Mouse (Mus musculus): ENCODE results near the gene Stpg3.
"Not testable (repeated sequence)": the region's sequence is repeated elsewhere in the genome, so short reads cannot be mapped to it uniquely, and the experiment has no call there.

Gene Stpg3

DNA sequence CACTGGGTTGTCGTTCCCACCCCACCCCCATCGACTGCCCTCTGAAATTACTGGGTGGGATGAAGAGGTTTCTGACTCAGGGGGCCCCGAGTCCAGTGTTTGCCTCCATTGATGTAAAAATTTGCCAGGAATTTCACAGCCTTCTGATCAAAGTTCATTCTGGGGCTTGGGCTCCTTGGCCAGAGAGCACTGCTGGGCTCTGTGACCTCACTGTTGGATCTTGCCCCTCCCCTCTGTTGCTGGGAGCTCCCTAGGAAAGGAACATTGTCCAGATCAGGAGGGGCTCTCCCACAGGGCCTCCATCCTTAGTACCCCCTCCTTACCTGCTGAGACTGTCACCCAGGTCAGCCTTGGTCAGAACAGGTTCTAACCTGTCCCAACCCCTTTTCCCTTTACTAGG is at the start of gene Stpg3:
Stpg3 (minus strand) TSS at position 194 of the 400 bp plus-strand sequence.
- no peak for DNase-seq (ENCODE audit: low read depth, low spot score)

DNA sequence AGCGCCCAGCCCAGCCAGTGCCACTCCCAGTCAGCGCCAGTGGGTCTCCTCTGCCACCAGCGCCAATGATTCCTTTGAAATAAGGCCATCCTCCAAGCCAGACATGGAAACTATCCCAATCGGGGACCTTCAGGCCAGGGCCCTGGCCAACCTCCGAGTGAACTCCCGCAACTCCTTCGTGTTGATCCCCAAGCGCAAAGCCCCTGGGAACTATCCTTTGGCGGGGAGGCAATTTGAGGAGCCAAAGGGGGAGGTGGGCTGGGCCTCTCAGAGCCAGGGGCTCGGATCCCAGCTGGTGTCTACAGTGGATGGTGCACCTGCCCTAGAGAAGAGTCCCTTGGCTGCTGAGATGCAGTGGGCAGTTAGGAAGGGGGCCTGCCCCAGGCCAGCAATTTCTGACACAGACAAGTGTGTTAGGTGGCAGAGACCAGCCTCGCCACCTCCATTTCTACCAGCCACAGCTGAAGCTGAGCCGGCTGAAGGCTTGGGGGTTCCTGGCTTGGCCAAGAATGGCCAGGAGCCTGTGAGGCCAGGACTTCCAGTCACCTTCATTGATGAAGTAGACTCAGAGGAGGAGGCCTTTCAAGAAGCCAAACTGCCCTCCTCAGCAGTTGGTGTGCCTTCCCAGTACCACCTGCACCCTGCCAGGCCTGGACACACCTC is 49.3 kb upstream of the Stpg3 start:
- DNase-seq (ENCODE audit: low read depth, low spot score): no peak

DNA sequence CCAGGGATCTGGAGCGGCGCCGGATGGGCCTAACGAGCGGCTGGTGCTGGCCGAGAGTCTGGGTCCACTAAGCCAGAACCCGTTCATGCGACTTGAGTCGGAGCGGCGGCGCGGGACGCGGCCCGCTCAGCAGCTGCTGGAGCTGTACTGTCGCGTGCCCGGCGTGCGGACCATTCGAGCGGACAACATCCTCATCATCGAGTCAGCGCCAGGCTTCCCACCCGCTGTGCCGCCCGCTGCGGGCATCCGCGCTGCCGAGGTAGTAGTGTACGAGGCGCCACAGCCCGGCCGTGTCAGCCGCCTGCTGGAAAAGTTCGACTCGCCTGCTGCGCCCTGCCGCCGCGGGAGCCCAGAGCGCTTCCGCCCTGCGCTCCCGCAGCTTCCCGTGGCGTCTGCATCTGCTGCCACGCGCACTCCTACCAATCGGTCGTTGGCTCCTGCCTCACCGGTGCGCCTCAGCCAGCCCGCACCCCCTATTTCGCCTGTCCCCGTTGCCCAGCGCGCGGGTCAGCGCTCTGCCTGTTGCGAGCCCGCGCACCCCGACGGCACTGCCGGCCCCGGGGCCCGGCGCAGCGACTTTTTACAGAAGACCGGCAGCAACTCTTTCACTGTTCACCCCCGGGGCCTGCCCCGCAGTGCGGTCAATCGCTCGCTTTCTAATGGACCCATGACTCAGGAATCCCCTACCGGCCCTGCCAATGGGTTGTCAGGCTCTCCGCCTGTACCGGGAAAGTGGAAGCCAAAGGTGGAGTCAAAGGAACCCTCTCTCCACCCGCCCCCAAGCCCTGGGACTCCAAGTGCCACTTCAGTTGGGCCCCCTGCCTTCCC is 48.6 kb upstream of the Stpg3 start:
- peak; percentile 53 for DNase-seq (ENCODE audit: low read depth, low spot score)

DNA sequence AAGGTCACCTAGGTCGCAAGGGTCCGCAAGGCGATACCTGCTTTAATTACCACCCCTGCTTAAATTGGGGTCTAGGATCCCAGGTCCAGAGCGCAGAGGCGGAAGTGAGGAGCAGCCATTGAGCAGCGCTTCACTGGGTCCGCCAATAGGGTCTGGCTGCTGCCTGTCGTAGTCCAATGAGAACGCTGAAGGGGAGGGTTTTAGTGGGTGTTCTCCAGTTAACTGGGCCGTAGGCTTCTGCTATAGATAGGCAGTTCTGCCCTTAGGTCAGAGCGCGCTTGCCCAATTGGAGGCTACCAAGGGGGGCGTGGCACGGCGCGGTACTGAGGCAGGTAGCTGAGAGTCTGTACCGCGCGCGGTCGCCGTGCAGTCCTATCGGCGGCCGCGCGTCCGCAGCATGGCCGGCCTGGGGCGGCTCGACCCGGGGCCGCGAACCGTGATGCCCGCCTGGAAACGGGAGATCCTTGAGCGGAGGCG is 47.9 kb upstream of the Stpg3 start, which contains the start of gene Tprn:
Tprn (plus strand) TSS at position 328 of the 477 bp plus-strand sequence.
- DNase-seq (ENCODE audit: low read depth, low spot score): peak; percentile 98

DNA sequence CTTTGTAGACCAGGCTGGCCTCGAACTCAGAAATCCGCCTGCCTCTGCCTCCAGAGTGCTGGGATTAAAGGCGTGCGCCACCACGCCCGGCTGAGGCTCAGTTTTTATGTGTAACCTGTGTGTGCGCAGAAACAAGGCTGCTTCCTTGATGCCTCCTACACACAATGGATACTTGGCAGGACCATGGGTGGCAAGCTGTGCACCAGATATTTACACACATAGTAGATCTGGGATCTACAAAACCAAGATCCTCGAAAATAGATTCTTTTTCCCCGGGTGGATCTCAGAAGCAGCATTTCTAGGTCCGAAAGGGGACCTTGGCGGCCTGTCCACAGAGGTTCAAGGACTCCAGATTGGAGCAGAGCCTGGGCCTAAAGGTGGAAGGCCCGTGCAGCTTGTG is 47.4 kb upstream of the Stpg3 start:
- no peak for DNase-seq (ENCODE audit: low read depth, low spot score)

DNA sequence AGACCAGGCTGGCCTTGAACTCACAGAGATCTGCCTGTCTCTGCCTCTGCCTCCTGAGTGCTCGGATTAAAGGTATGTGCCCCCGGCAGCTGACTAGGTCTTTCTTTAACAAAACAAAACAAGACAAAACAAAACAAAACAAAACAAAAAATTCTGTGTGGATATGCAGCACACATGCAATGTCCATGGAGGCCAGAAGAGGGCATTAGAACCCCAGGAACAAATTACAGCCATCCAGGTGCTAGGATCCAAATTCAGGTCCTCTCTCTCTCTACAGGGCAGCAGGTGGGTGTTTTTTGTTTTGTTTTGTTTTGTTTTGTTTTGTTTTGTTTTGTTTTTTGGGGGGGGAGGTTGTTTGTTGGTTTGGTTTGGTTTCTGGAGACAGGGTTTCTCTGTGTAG is 44.5 kb upstream of the Stpg3 start:
- no peak for DNase-seq (ENCODE audit: low read depth, low spot score)

DNA sequence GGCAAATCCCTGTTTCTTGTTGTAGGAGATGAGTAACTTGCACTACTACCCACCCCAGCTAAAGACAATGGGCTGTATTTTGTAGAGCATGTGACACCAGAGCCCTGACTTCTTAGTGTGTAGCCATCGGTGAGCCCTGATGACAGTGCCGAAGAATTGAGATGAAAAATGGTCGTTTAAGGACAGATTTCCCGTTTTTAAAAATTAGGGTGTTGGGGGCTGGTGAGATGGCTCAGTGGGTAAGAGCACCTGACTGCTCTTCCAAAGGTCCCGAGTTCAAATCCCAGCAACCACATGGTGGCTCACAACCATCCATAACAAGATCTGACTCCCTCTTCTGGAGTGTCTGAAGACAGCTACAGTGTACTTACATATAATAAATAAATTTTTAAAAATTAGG is 42.8 kb upstream of the Stpg3 start:
- DNase-seq (ENCODE audit: low read depth, low spot score): not testable (repeated sequence)

DNA sequence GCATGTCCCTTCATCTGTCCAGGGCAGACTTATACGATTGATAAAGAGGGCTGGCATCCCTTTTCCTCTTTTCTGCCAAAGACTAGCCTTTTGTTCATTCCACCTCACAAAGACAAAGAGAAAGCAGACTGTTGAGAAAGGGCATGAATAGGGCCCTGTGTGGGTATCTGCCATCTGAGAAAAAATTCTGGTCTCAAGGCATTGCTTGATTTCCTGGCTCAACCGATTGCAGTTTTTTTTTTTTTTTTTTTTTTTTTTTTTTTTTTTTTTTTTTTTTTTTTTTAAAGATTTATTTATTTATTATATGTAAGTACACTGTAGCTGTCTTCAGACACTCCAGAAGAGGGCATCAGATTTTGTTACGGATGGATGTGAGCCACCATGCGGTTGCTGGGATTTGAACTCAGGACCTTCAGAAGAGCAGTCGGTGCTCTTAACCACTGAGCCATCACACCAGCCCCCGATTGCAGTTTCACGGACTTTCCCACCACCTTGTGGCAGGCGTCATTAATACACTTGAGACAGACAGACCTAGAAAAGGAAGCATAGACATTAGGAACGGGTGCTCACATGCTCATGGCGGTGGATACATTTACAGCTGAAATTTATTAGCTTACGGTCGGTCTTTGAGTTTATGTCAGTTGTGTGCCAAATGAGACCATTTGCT is 42.1 kb upstream of the Stpg3 start:
- DNase-seq (ENCODE audit: low read depth, low spot score): peak; percentile 75

DNA sequence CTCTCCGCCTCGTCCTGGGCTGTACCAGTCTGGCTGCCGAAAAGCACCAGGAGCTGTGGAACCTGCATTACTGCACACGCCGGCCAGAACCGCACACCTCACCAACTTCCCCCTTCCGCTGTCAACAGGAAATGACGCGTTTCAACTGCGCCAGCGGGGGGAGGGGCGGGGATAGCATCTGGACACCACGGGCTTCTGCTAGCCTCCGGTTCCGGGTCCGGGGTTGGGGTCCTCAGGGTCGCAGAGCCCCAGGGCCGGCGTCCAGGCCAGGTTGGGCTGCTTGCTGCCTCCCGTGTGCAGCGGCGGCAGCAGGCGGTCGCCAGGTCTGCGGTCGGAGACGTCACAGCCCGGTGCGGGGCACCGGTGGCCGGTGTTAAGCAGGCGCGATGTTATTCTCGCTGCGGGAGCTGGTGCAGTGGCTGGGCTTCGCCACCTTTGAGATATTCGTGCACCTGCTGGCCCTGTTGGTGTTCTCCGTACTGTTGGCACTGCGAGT is 40.9 kb upstream of the Stpg3 start, which contains the start of gene Tmem203:
Tmem203 (plus strand) TSS at position 156 of the 496 bp plus-strand sequence.
- DNase-seq (ENCODE audit: low read depth, low spot score): peak; percentile 90

DNA sequence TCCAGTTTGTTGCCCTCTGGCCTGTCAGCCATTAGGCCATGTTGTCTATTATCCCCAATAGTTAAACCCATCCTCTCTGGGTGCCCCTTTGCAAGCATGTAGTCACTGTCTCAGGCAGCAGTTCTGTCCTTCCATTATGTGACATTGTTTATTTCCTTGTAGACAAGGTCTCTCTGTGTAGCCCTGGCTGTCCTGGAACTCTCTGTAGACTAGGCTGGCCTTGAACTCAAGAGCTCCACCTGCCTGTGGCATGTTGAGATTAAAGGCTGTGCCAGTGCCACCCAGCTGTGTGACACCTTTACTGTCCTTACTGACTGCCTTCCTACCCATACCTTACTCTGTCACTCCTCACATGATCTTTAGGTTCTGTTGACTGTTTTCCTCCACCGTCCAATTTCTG is 37.9 kb upstream of the Stpg3 start:
- DNase-seq (ENCODE audit: low read depth, low spot score): peak; percentile 40

DNA sequence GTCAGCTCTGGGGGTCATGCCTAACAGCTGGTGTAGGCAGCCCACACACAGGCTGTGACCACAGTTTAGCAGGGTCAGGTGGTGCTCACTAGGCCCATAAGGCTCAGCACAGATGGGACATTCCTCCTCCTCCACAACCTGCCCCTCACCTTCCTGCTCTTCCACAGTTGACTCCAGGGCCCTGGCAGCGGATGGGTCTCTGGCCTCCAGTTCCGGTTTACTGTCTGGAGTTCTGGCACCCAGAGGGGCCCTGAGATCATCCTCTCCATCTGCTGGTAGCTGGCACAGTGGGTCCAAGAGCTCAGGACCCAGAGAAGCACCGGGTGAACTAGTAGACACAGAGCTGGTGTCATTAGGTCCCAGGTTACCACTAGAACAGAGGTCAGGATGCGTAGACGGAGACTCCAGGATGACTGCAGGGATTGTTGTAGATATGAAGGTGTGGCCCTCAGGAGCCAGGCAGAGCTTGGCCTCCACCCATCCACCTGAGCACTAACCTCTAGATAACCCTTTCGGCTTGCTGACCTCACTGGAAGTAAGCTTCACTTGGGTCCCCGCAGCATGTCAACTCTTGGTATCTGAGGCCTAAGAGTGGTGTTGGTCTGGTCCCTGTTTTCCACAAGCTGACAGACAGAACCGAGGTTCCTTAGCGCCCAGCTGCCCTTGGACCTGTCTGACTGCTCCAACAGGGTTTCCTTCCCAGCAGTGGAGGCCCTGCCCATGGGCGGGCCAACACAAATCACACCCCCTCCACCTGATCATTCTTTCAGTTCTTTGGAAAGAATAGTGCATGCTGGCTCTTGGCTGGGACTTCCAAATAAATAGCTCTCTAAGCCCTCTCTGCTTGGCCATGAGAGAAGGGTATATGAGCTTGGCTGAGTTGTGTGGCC is 32.0 kb upstream of the Stpg3 start, which contains the start of gene AL732309.1:
AL732309.1 (minus strand) TSS at position 681 of the 890 bp plus-strand sequence.
- DNase-seq (ENCODE audit: low read depth, low spot score): no peak

DNA sequence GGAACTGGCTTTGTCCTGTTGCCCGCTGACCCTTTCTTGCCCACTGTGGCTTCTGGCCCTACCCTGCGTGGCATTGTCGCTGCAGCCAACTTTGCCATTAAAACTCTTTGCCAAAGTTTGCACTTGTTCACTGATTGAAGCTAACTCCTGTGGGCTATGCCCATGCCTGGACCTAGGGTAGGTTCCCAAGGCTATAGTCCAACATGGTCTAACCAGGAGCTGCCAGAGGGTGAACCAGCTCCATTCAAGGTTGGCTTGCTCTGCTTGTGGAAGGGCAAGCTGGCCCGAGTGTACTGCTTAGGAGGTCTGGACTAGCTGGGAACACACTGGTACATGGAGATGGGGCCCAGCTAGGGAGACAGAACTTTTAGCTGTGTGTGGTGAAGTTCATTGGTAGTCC is 29.7 kb upstream of the Stpg3 start:
- DNase-seq (ENCODE audit: low read depth, low spot score): no peak

DNA sequence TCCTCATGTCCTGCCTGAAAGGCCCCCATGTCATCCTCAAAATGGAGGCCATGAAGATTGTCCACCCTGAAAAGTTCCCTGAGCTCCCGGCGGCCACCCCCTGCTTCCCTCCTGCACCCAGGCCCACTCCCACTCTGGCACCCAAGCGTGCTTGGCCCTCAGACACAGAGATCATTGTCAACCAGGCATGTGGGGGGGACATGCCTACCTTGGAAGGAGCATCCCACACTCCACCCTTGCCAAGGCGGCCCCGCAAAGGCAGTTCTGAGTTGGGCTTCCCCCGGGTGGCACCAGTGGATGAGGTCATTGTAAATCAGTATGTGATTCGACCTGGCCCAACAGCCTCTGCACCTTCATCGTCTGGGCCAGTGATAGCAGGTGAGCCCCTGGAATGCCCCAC is 28.9 kb upstream of the Stpg3 start:
- no peak for DNase-seq (ENCODE audit: low read depth, low spot score)

DNA sequence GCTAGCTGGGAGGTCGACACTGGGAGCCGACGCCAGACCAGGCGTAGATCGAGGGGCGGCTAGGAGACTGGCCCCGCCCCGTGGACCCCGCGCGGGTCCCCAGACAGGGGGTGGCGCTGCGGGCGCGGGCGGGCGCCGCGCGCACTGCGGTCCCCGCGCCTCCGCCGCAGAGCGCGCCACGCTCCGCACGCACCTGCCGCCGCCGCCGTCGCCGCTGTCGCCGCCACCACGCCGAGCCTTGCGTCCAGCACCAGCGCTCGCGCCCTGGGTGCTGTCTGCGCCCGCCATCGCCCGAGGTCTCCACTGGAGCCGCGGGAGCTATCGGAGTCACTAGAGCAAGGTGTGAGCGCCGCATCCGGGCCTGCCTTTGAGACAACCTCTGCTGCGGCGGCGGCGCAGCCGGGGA is 27.7 kb upstream of the Stpg3 start, which contains the start of the genes Rnf208 and Cysrt1:
Rnf208 (plus strand) TSS at position 155 of the 406 bp plus-strand sequence.
Cysrt1 (minus strand) TSS at position 352 of the 406 bp plus-strand sequence.
- no peak for DNase-seq (ENCODE audit: low read depth, low spot score)

DNA sequence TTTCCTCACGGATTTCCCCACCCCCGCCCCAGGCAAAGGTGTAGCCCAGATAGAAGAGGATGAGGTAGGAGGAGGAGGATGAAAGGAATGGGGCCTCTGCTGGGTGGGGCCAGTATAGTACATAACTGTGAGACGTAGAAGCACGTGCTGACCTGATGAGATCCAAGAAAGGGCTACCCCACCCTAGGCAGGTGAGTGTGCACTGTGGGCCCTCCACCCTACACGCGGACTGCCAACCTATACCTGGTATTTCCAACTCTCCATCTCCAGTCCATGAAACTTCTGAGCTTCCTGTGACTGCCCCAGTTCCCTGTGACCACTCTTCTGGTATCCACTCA is 27.0 kb upstream of the Stpg3 start:
- no peak for DNase-seq (ENCODE audit: low read depth, low spot score)

DNA sequence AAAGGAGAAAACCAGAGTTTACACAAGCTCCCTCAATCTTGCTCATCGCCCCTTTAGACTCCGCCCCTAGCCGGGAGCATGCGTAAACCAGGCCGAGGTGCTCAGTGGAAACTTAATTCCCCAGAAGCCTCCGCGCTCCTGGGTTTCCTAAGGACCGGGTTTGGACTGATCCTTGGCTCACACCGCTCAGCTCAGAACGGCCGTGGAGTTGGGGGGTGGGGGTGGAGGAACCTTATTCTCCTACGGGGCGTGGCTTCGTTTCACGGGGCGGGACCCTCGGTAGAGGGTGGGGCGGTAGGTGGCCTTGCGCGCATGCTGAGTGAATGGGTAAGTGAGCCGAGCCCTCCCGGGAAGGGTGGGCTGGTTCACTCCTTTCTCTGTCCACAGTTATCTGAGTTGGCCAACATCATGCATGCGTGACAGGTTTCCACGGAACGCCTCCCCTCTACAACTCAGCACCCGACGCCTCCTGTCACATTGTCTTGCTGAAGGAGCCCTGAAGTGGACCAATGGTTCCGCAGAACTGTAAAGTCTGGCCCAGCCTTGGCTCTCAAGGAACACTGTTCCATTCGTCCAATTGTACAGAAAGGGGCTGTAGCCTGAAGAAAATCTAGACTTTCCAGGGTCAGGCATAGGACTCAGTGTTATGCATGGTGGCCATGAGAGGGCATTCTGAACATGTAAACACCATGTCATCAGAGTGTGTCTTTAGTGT is 26.4 kb upstream of the Stpg3 start:
- no peak for DNase-seq (ENCODE audit: low read depth, low spot score)

DNA sequence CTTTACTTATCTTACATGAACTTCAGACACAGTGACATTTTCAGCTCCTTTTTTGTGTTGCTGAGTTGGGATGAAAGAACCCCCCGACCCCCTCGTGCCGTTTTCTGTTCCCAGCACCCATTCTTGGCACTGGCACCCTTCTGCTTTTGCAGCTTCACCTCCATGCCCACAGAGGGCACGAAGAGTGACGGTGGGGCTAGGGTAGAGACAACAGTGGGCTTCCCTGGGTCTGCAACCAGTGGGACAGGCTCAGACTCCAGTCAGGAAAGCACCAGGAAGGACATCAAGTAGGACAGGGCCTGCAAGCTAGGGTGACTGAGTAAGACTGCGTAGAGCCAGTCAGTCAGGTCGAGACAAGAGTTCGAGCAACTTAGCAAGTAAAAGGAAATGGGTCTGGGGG is 25.9 kb upstream of the Stpg3 start:
- DNase-seq (ENCODE audit: low read depth, low spot score): no peak

DNA sequence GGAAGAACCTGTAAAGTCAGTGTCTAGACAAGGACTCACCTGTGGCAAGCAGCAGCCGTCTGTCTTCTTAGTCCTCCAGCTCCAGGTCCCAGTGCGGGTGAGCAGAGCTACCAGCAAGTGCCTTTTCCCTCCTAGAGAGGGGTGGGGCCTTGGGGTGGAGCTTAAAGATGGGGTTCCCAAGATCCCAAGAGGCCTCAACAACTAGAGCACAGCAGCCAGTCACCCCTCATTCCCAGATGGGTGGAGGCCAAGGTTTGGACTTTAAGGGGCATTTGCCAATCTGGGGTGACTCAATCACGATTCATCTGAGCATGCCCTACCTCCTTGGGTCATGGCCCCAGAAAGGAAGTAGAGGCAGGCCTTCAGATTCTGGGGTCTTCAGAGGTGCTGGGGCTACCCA is 25.3 kb upstream of the Stpg3 start:
- DNase-seq (ENCODE audit: low read depth, low spot score): no peak

DNA sequence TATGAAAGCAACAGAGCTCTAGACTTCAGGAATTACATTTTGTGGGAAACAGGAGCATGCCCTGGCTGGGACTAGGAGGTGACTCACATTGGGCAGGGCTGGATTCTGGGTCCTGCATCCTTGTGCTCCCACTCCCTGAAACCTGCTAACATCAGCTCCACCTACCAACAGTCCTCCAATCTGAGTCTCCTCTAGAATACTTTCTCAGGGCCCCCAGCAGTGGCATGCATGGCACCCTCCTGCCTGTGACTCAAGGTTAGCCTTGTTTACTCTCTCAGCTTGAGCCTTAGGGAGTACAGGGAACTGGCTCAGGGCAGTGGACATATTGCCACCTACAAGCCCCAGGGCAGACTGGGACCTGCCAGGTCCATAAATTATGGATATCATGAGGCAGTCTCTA is 23.7 kb upstream of the Stpg3 start:
- DNase-seq (ENCODE audit: low read depth, low spot score): peak; percentile 38

DNA sequence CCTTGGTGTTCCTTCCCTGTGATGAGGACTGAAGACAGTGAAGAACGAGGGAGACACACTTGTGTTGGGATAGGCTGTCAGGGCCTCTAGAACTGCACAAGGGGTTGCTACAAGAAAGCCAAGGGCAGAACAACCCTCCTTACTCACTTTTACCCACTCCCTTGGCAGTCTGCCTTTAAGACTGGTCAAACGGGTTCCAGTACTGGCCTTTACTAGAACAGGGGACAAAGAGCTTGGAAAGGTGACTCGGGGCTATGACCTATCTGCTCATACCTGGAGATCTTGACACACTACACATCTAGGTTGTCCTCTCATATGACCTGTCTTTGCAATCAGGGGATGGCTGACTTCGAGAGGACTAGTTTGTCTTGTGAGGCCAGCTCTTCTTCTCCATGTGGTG is 23.1 kb upstream of the Stpg3 start:
- DNase-seq (ENCODE audit: low read depth, low spot score): no peak
